Mouse (Mus musculus): ENCODE measurements around the gene Glis1. TPM values are rescaled to one million over a fixed set of nuclear protein-coding genes. Genes with fewer than 3 reads are reported as not detected.

Gene Glis1
- total RNA-seq, 1 experiment: 0.98 TPM

GRCm38 (mm10) chr4:107673638-107674321, 239.4 kb downstream of the Glis1 start:
- Histone ChIP-seq H3K4me3 (ENCODE audit: insufficient read depth in 1 of 2, low read depth in 1 of 2, low read length in 2 of 2, poor library complexity in 1 of 2, severe bottlenecking in 1 of 2) (no peak overlapping the region), H3K9me3 (ENCODE audit: control insufficient read depth, insufficient read depth, low read depth, low read length) (no peaks in the 10 kb centered on the region), H3K36me3 (ENCODE audit: control insufficient read depth, insufficient read depth, low read length, poor library complexity, severe bottlenecking) (no peaks in the 10 kb centered on the region), H3K9ac (ENCODE audit: insufficient read depth, low read depth, low read length, poor library complexity, severe bottlenecking) (no peak overlapping the region), H3K27ac (ENCODE audit: insufficient read depth, low read depth, low read length, poor library complexity, severe bottlenecking) (no peak overlapping the region), H3K4me1 (ENCODE audit: control insufficient read depth in 2 of 2, insufficient read depth in 2 of 2, low read length in 2 of 2, poor library complexity in 1 of 2) (no peaks in the 10 kb centered on the region)
- in situ Hi-C loops (cut with MboI; ENCODE audit: low sequenced_read_pairs in 2 of 2, unreplicated experiment in 2 of 2): no loop called here
- DNase-seq (ENCODE audit: low read depth, low spot score): peak; percentile 73
- no peak for TF ChIP-seq CHD2 (IDR thresholded peaks at IDR 0.05; ENCODE audit: low read depth, low read length)
- no peak for TF ChIP-seq HCFC1 (IDR thresholded peaks at IDR 0.05; ENCODE audit: borderline replicate concordance, insufficient read depth, low read length)
- no peak for TF ChIP-seq ZC3H11A (IDR thresholded peaks at IDR 0.05; ENCODE audit: borderline replicate concordance, low read depth, low read length)
- TF ChIP-seq ZNF384 (IDR thresholded peaks at IDR 0.05; ENCODE audit: low read depth, low read length): no peak
- no peak for TF ChIP-seq MAFK (IDR thresholded peaks at IDR 0.05; ENCODE audit: insufficient read depth, low read depth, low read length)

DNA sequence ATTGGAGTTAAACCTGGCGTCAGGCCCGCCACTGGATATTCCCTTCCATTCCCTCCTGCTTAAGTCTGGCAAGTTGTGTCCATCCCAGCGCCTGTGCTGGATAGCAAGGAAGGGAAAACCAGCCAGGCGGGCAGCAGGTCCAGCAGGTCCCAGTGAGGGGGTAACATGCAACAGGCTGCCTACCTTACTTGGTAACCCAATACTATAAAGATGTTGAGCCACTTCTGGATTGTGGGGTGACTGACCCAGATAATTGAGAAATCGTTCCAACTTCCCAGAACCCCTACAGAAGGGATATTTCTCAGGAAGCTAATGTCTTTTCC, 239.9 kb downstream of the Glis1 start:
- H3K36me3 ChIP-seq (ENCODE audit: control insufficient read depth, insufficient read depth, low read length, poor library complexity, severe bottlenecking): no peaks in the 10 kb centered on the region
- no peak overlapping the region for H3K27ac ChIP-seq (ENCODE audit: insufficient read depth, low read depth, low read length, poor library complexity, severe bottlenecking)
- no peak overlapping the region for H3K9ac ChIP-seq (ENCODE audit: insufficient read depth, low read depth, low read length, poor library complexity, severe bottlenecking)
- in situ Hi-C loops (cut with MboI; ENCODE audit: low sequenced_read_pairs in 2 of 2, unreplicated experiment in 2 of 2): no loop called here
- H3K4me3 ChIP-seq (ENCODE audit: insufficient read depth in 1 of 2, low read depth in 1 of 2, low read length in 2 of 2, poor library complexity in 1 of 2, severe bottlenecking in 1 of 2): no peak overlapping the region
- no peak for TF ChIP-seq MAFK (IDR thresholded peaks at IDR 0.05; ENCODE audit: insufficient read depth, low read depth, low read length)
- TF ChIP-seq CHD2 (IDR thresholded peaks at IDR 0.05; ENCODE audit: low read depth, low read length): no peak
- no peak for TF ChIP-seq ZC3H11A (IDR thresholded peaks at IDR 0.05; ENCODE audit: borderline replicate concordance, low read depth, low read length)
- TF ChIP-seq HCFC1 (IDR thresholded peaks at IDR 0.05; ENCODE audit: borderline replicate concordance, insufficient read depth, low read length): no peak
- no peak for TF ChIP-seq ZNF384 (IDR thresholded peaks at IDR 0.05; ENCODE audit: low read depth, low read length)
- no peaks in the 10 kb centered on the region; a peak in 1 of 4 replicates for H3K4me1 ChIP-seq (ENCODE audit: control insufficient read depth in 2 of 2, insufficient read depth in 2 of 2, low read length in 2 of 2, poor library complexity in 1 of 2)
- no peaks in the 10 kb centered on the region for H3K9me3 ChIP-seq (ENCODE audit: control insufficient read depth, insufficient read depth, low read depth, low read length)
- no peak for DNase-seq (ENCODE audit: low read depth, low spot score)

GRCm38 (mm10) chr4:107675645-107676044, 241.3 kb downstream of the Glis1 start:
- no peak for TF ChIP-seq ZC3H11A (IDR thresholded peaks at IDR 0.05; ENCODE audit: borderline replicate concordance, low read depth, low read length)
- no peak for TF ChIP-seq MAFK (IDR thresholded peaks at IDR 0.05; ENCODE audit: insufficient read depth, low read depth, low read length)
- TF ChIP-seq ZNF384 (IDR thresholded peaks at IDR 0.05; ENCODE audit: low read depth, low read length): no peak
- no peak for TF ChIP-seq HCFC1 (IDR thresholded peaks at IDR 0.05; ENCODE audit: borderline replicate concordance, insufficient read depth, low read length)
- no peak for TF ChIP-seq CHD2 (IDR thresholded peaks at IDR 0.05; ENCODE audit: low read depth, low read length)
- Histone ChIP-seq H3K4me1 (ENCODE audit: control insufficient read depth in 2 of 2, insufficient read depth in 2 of 2, low read length in 2 of 2, poor library complexity in 1 of 2) (peaks cover 0 to 3% of the 10 kb centered on the region in 2 experiments; a peak in 1 of 4 replicates), H3K9ac (ENCODE audit: insufficient read depth, low read depth, low read length, poor library complexity, severe bottlenecking) (no peak overlapping the region), H3K27ac (ENCODE audit: insufficient read depth, low read depth, low read length, poor library complexity, severe bottlenecking) (no peak overlapping the region), H3K36me3 (ENCODE audit: control insufficient read depth, insufficient read depth, low read length, poor library complexity, severe bottlenecking) (no peaks in the 10 kb centered on the region), H3K4me3 (ENCODE audit: insufficient read depth in 1 of 2, low read depth in 1 of 2, low read length in 2 of 2, poor library complexity in 1 of 2, severe bottlenecking in 1 of 2) (no peak overlapping the region), H3K9me3 (ENCODE audit: control insufficient read depth, insufficient read depth, low read depth, low read length) (no peaks in the 10 kb centered on the region)
- DNase-seq (ENCODE audit: low read depth, low spot score): no peak
- in situ Hi-C loops (cut with MboI; ENCODE audit: low sequenced_read_pairs in 2 of 2, unreplicated experiment in 2 of 2): no loop called here

DNA sequence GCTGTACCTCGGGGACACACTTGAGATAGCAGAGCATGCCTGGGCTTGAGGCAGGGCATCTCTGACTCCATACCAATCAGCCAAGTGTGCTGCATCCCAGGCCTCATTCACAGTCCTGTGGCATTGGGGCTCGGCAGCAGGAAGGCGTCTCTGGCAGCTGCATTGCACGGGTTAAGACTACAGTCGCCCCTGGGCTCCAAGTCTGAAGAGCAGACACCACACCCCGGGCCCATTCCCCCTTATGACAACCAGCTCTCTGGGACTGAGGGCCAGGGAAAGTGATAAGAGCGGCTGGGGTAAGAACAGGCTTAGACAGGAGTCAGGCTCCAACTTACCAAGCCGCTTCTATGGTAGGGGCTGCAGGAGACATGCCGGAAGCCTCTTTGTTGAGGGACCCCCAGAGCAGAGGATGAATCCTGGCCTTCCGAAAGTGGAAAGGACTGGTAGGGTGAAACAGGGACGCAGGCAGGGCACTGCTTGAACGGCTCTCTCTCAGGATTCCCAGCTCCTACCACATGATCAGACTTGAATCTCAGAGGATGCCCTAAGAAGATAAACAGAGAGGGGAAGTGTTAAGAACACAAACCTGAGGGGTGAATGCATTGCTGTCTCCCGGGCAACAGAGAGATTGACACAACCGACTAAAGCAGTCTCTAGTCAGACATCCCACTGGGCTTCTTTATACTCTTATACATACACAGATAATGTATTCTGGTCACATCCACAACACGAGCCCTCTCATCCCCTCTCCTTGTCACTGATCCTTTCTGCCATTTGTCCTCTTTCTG, 246.1 kb downstream of the Glis1 start:
- no peak overlapping the region for H3K4me3 ChIP-seq (ENCODE audit: insufficient read depth in 1 of 2, low read depth in 1 of 2, low read length in 2 of 2, poor library complexity in 1 of 2, severe bottlenecking in 1 of 2)
- no peak for TF ChIP-seq HCFC1 (IDR thresholded peaks at IDR 0.05; ENCODE audit: borderline replicate concordance, insufficient read depth, low read length)
- no peak for TF ChIP-seq CHD2 (IDR thresholded peaks at IDR 0.05; ENCODE audit: low read depth, low read length)
- no peak for TF ChIP-seq ZC3H11A (IDR thresholded peaks at IDR 0.05; ENCODE audit: borderline replicate concordance, low read depth, low read length)
- TF ChIP-seq MAFK (IDR thresholded peaks at IDR 0.05; ENCODE audit: insufficient read depth, low read depth, low read length): no peak
- TF ChIP-seq ZNF384 (IDR thresholded peaks at IDR 0.05; ENCODE audit: low read depth, low read length): no peak
- no peaks in the 10 kb centered on the region for H3K9me3 ChIP-seq (ENCODE audit: control insufficient read depth, insufficient read depth, low read depth, low read length)
- in situ Hi-C loops (cut with MboI; ENCODE audit: low sequenced_read_pairs in 2 of 2, unreplicated experiment in 2 of 2): no loop called here
- H3K9ac ChIP-seq (ENCODE audit: insufficient read depth, low read depth, low read length, poor library complexity, severe bottlenecking): no peak overlapping the region
- no peaks in the 10 kb centered on the region for H3K36me3 ChIP-seq (ENCODE audit: control insufficient read depth, insufficient read depth, low read length, poor library complexity, severe bottlenecking)
- peaks cover 0 to 3% of the 10 kb centered on the region in 2 experiments; a peak in 1 of 4 replicates for H3K4me1 ChIP-seq (ENCODE audit: control insufficient read depth in 2 of 2, insufficient read depth in 2 of 2, low read length in 2 of 2, poor library complexity in 1 of 2)
- H3K27ac ChIP-seq (ENCODE audit: insufficient read depth, low read depth, low read length, poor library complexity, severe bottlenecking): no peak overlapping the region
- DNase-seq (ENCODE audit: low read depth, low spot score): no peak

Data from ES-E14 (cell line).